Mouse (Mus musculus) forebrain, postnatal 0 days (tissue): ENCODE data around the gene Olfr1045. TPM values are rescaled to one million over a fixed set of nuclear protein-coding genes. Genes with fewer than 3 reads are reported as not detected.

Experiments
- ATAC-seq: fragments of 200-750 bp; cut with Nextera tagmentation; 2 replicates; pipeline ENCODE4 v1.8.0; 2017; ENCODE audit warnings: mild to moderate bottlenecking, moderate library complexity
- DNase-seq: peaks from one replicate; pipeline ENCODE4 v3.0.0-alpha.2; 2015
- H3K27ac ChIP-seq: fragments of 300-500 bp; sonication (generic); 2 replicates; pipeline ENCODE4 v1.5.1; 2014; ENCODE audit warnings: low read depth, mild to moderate bottlenecking, antibody characterized with exemption, low read length, moderate library complexity, mixed read lengths
- H3K27me3 ChIP-seq: fragments of 300-500 bp; sonication (generic); 2 replicates; pipeline ENCODE4 v1.6.1; 2014; ENCODE audit warnings: mild to moderate bottlenecking, low read length, mixed read lengths; ENCODE audit not compliant: insufficient read depth
- H3K36me3 ChIP-seq: fragments of 300-500 bp; sonication (generic); 2 replicates; pipeline ENCODE4 v1.6.1; 2014; ENCODE audit warnings: mild to moderate bottlenecking, moderate library complexity; ENCODE audit not compliant: insufficient read depth
- H3K4me1 ChIP-seq: fragments of 300-500 bp; sonication (generic); 2 replicates; pipeline ENCODE4 v1.6.1; 2014; ENCODE audit warnings: antibody characterized with exemption; ENCODE audit not compliant: insufficient read depth
- H3K4me2 ChIP-seq: fragments of 300-500 bp; sonication (generic); 2 replicates; pipeline ENCODE4 v1.6.1; 2014; ENCODE audit warnings: low read depth, mild to moderate bottlenecking, moderate library complexity
- H3K4me3 ChIP-seq: fragments of 300-500 bp; sonication (generic); 2 replicates; pipeline ENCODE4 v1.5.1; 2014; ENCODE audit warnings: low read depth, low read length, mixed read lengths
- H3K9ac ChIP-seq: fragments of 300-500 bp; sonication (generic); 2 replicates; pipeline ENCODE4 v1.6.1; 2014; ENCODE audit warnings: mild to moderate bottlenecking
- H3K9me3 ChIP-seq: fragments of 300-500 bp; sonication (generic); 2 replicates; pipeline ENCODE4 v1.6.1; 2016; ENCODE audit warnings: low read length
- CTCF ChIP-seq: sonication (generic); IDR thresholded peaks from 2 replicates; pipeline ENCODE4 v1.5.1; 2016; ENCODE audit warnings: antibody characterized with exemption, control low read depth, low read depth
- WGBS: fragments of 180-500 bp; shearing (Covaris S2); extraction: QIAGEN DNeasy Blood & Tissue Kit; methylation state at CpG from one replicate; pipeline ENCODE4 v1.1.7; 2014; 5-methylcytosine and 5-hydroxymethylcytosine counted together
- polyA plus RNA-seq: library from polyadenylated mRNA; unstranded; fragments of >200 nt; fragmentation: Nextera tagmentation; extraction: Ambion mirVana; gene quantifications from 2 replicates; pipeline ENCODE4 v1.2.1, GENCODE M21; 2015
- total RNA-seq: library from RNA; depleted of rRNA; stranded (reverse); fragments of >200 nt; gene quantifications from 2 replicates; pipeline ENCODE4 v1.2.3, GENCODE M21; 2014; rRNA removed

The Olfr1045 gene
- total RNA-seq: not detected in 2 replicates
- not detected in 2 replicates for polyA plus RNA-seq

DNA sequence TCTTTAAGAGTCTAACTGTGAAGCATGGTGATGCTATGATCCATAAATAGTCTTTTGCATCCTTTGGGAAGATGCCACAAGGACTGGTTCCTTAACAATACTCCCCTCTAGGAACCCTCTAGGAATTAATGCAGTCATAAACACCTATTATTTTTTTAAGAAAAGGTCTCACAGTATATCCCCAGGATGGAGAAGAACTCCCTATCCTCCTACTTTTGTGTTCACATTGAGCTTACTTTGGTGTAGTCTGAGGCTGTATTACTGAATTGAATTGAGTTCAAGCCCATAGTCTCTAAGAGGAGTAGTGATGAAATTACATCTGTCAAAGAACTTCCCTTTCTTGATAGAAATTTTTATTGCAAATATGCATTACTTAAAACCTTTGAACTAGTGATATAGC is at the start of gene Olfr1045:
Gene Olfr1045 (minus strand): TSS at position 101 of the 400 bp plus-strand sequence.
- H3K4me2 ChIP-seq: no peak within 1 kb of the TSS
- no peak within 1 kb of the TSS for H3K27ac ChIP-seq
- DNase-seq: no peak
- H3K36me3 ChIP-seq: no peaks in the 10 kb centered on the region
- no peak for TF ChIP-seq CTCF
- ATAC-seq: no peak
- H3K9me3 ChIP-seq: no peaks in the 10 kb centered on the region
- no peaks in the 10 kb centered on the region for H3K27me3 ChIP-seq
- no peak within 1 kb of the TSS for H3K9ac ChIP-seq
- no peak within 1 kb of the TSS for H3K4me3 ChIP-seq
- no peaks in the 10 kb centered on the region for H3K4me1 ChIP-seq

DNA sequence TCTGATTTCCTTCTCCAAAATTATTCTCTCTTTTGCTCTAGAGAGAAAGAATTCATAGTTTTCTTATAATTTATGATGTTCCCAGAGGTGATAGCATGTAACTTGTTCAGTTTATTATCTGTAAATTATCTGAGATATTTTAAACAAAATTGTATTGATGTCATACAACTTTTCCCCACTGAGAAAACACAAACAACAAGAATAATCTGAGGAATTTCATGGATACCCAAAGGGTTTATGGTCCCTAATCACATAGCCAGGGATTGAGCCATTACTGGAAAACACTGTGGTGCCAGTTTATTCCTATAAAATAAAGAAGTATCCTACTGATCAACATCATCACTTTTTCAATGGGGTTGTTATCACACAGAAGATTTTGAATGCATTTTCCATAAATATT is 37.4 kb upstream of the Olfr1045 start, which contains the start of gene Olfr1048:
Gene Olfr1048 (minus strand): TSS at position 101 of the 400 bp plus-strand sequence.
- Histone ChIP-seq H3K4me3 (no peak within 1 kb of the TSS), H3K9ac (no peak within 1 kb of the TSS), H3K4me2 (no peak within 1 kb of the TSS), H3K4me1 (no peaks in the 10 kb centered on the region), H3K27me3 (no peaks in the 10 kb centered on the region), H3K9me3 (no peaks in the 10 kb centered on the region), H3K27ac (no peak within 1 kb of the TSS), H3K36me3 (no peaks in the 10 kb centered on the region)
- TF ChIP-seq CTCF: no peak
- DNase-seq: no peak
- no peak for ATAC-seq

DNA sequence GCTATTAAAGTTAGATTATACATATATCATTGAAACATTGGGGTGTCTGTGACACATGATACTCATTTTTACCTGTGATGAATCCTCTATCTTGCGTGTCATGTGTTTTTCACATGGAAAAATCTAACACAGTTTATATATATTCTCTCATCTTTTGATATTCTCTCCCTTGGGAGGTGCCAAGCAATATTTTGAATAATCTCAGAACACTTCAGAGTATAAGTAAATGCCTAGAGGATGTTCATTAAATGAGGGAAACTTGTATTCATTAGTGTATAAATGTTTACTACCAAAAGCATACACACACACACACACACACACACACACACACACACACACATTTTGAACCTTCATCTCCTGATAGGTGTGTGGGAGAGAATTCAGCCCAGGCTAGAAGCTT is 28.5 kb upstream of the Olfr1045 start, which contains the start of gene Olfr1047:
Gene Olfr1047 (minus strand): TSS at position 101 of the 400 bp plus-strand sequence.
- no peaks in the 10 kb centered on the region for H3K9me3 ChIP-seq
- H3K9ac ChIP-seq: no peak within 1 kb of the TSS
- no peaks in the 10 kb centered on the region for H3K36me3 ChIP-seq
- ATAC-seq (no peak), DNase-seq (no peak)
- H3K27ac ChIP-seq: no peak within 1 kb of the TSS
- H3K27me3 ChIP-seq: no peaks in the 10 kb centered on the region
- H3K4me3 ChIP-seq: no peak within 1 kb of the TSS
- no peak for TF ChIP-seq CTCF
- WGBS: 93% methylated on average over 1 of the region's 1 CpGs
- no peak within 1 kb of the TSS for H3K4me2 ChIP-seq
- no peaks in the 10 kb centered on the region for H3K4me1 ChIP-seq

DNA sequence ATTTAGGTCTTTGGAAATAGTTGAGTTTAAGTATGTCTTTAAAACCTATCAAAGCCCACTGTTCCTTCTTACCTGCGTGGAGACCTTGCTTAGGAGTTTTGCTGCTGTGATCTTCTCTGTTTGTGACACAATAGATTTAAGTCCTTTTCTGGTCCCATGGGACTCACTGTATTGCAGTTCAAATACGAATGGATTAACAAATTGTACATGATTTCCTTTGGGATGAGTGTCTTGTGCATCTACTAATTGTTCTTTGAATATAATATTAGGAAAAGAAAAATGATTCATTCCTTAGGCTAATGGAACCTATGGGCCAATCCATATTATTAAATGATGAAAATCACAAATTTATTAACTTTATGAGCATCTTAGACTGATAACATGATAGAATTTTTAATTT is 16.4 kb upstream of the Olfr1045 start, which contains the start of gene Olfr1046:
Gene Olfr1046 (minus strand): TSS at position 101 of the 400 bp plus-strand sequence.
- DNase-seq (no peak), ATAC-seq (no peak)
- no peaks in the 10 kb centered on the region for H3K36me3 ChIP-seq
- WGBS: 73% methylated on average over 2 of the region's 2 CpGs
- H3K4me3 ChIP-seq: no peak within 1 kb of the TSS
- no peaks in the 10 kb centered on the region for H3K27me3 ChIP-seq
- H3K4me1 ChIP-seq: no peaks in the 10 kb centered on the region
- no peak within 1 kb of the TSS for H3K4me2 ChIP-seq
- H3K9me3 ChIP-seq: no peaks in the 10 kb centered on the region
- no peak for TF ChIP-seq CTCF
- H3K9ac ChIP-seq: no peak within 1 kb of the TSS
- no peak within 1 kb of the TSS for H3K27ac ChIP-seq

DNA sequence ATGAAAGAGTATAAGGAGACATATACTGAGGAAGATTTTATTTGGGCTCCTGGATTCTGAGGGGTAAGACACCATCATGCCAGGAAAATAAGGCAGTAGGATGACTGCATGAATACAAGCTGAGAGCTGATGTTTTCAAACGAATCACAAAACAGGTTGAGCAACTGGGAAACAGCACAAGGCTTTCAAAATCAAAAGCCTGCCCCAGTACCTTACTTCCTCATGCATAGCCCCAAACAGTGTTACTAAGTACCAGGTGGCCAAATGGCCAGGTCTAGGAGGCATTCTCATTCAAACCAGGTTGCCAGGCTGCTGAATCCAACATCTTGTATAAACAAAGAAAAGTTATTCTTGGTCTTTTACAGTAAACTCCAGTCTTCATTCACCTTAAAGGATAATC is 6.9 kb downstream of the Olfr1045 start:
- no peak for DNase-seq
- no peak for TF ChIP-seq CTCF
- H3K27me3 ChIP-seq: no peaks in the 10 kb centered on the region
- no peak overlapping the region for H3K4me2 ChIP-seq
- no peaks in the 10 kb centered on the region for H3K36me3 ChIP-seq
- ATAC-seq: no peak
- H3K27ac ChIP-seq: no peak overlapping the region
- H3K4me3 ChIP-seq: no peak overlapping the region
- no peak overlapping the region for H3K9ac ChIP-seq
- H3K4me1 ChIP-seq: no peaks in the 10 kb centered on the region
- WGBS: 64% methylated on average over 1 of the region's 1 CpGs
- H3K9me3 ChIP-seq: no peaks in the 10 kb centered on the region

DNA sequence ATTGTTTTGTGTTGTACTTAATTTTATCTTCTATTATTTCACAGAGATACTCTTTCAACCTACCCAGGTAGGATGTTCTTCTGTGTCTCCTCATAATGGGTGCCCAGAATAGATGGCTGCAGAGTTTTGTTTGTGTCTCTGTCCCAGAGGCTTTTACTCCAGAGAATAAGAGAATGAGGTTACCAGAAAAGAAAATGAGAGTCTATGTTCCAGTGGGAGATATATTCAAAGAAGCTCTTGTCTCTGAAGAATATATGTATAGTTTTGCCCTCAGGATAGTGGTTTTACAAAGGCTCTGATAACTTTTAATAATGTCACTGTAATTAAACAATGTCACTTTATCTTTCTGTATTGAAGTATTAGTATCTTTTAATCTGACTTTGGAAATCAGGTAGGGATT is 17.2 kb downstream of the Olfr1045 start, which contains the start of gene Olfr52:
Gene Olfr52 (minus strand): TSS at position 101 of the 400 bp plus-strand sequence.
- Histone ChIP-seq H3K4me3 (no peak within 1 kb of the TSS), H3K9me3 (no peaks in the 10 kb centered on the region), H3K27ac (no peak within 1 kb of the TSS), H3K4me2 (no peak within 1 kb of the TSS), H3K27me3 (no peaks in the 10 kb centered on the region), H3K9ac (no peak within 1 kb of the TSS), H3K36me3 (no peaks in the 10 kb centered on the region), H3K4me1 (no peaks in the 10 kb centered on the region)
- no peak for TF ChIP-seq CTCF
- DNase-seq (no peak), ATAC-seq (no peak)

DNA sequence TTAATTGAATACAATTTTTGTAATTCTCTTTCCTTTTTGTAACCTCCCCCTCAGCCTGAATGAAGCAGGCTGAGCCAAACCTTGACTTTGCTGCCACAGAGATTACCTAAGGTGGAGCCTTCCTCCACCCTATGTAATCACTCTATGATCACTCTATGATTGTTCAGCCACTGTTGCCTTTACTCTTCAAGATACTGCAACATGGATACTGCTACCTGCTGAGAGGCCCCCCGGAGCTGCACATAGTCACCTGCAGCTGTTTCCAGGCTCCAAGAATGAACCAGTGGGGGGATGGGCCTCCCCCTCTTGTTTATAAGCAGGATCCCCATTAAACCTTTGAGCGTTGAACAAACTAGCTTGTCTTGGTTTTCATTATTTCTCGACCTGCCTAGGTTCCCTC is 22.9 kb downstream of the Olfr1045 start:
- DNase-seq: no peak
- no peaks in the 10 kb centered on the region for H3K9me3 ChIP-seq
- H3K4me3 ChIP-seq: no peak overlapping the region
- no peak overlapping the region for H3K4me2 ChIP-seq
- no peaks in the 10 kb centered on the region for H3K27me3 ChIP-seq
- no peak overlapping the region for H3K9ac ChIP-seq
- no peak for TF ChIP-seq CTCF
- no peaks in the 10 kb centered on the region for H3K36me3 ChIP-seq
- H3K4me1 ChIP-seq: no peaks in the 10 kb centered on the region
- 75% methylated on average over 3 of the region's 3 CpGs for WGBS
- no peak for ATAC-seq
- H3K27ac ChIP-seq: no peak overlapping the region
